Mouse (Mus musculus): ENCODE results near the gene Lrrc75a.

The Lrrc75a gene

GRCm38 (mm10) chr11:62558152-62558551, 90.2 kb downstream of the Lrrc75a start:
- in situ Hi-C loops (cut with MboI; ENCODE audit: low sequenced_read_pairs), result no loop called here

DNA sequence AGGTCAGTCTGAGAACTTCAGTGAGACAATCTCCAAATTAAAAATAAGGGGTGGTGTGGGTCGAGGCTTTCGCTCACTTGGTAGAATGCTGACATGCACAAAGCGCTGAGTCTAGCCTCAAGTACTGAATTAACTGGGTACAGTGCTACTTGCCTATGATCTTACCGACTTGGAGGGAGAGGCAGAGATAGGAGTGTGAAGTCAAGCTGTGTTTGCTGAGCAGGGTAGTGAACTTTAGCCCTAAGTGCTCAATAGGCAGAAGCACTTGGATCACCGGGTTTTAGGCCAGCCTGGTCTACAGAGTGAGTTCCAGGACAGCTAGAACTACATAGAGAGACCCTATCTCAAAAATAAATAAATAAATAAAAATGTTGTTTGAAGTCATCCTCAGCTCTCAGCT, 91.1 kb downstream of the Lrrc75a start:
- in situ Hi-C loops (cut with MboI; ENCODE audit: low sequenced_read_pairs), result no loop called here

DNA sequence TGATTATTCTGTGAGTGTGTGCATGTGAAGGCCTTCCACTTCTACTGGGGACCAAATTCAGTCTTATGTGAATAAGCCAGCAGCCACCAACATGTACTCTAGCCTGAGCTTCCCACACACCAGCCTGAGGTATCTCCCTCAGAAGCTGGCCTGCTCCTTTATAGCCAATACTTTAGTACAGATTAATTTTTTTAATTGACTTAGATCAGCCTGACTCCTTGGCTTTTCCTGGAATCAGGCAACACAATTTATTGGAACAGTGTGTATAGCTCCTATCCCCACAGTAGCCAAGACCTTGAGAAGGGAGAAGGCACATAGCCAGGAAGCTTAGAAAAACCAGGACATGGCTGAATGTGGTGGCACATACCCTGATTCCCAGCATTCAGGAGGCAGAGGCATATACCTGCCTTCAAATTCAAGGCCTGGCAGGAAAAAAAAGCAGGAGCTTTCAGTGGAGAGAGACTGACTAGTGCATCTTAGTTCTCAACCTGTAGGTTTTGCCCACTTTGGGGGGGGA, 92.4 kb downstream of the Lrrc75a start:
- in situ Hi-C loops (cut with MboI; ENCODE audit: low sequenced_read_pairs), result no loop called here

DNA sequence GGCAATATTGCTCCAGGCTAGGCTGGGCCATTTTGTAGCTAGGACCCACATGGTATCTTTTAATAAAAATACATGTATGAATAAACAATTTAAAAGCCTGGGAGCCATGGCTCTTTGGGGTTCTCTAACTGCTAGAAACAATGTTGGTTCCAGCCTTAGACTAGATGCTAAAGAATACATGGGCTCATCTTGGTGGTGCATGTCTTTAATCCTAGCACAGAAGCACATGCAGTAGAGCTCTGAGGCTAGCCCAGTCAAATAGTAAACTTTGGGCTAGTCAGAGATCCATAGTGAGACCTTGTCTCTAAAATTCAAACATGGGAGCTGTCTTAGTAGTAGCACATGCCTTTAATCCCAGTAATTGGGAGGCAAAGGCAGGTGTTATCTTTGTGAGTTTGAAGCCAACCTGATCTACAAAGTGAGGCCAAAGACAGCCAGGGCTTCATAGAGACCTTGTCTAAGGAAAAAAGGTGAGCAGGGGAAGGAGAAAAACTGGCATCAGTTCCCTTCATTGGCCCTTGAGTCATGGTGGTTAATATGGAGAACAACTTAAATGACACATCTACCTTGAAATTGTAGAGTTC, 93.3 kb downstream of the Lrrc75a start:
- in situ Hi-C loops (cut with MboI; ENCODE audit: low sequenced_read_pairs), result no loop called here

All from CH12F3 (cell line).